Mouse (Mus musculus) spleen, adult 2 months (tissue): ENCODE data around the gene Gm12169.

Experiments used
- CTCF ChIP-seq: fragments of 200-500 bp; IDR thresholded peaks from 2 replicates; pipeline ENCODE4 v1.5.1; 2011; ENCODE audit warnings: mild to moderate bottlenecking, inconsistent platforms; ENCODE audit not compliant: insufficient read depth, insufficient read length, insufficient replicate concordance; ENCODE audit errors: extremely low read depth
- POLR2A ChIP-seq: fragments of 200-500 bp; IDR thresholded peaks from 2 replicates; pipeline ENCODE4 v1.6.1; 2011; ENCODE audit warnings: low read depth, low read length, inconsistent platforms

DNA sequence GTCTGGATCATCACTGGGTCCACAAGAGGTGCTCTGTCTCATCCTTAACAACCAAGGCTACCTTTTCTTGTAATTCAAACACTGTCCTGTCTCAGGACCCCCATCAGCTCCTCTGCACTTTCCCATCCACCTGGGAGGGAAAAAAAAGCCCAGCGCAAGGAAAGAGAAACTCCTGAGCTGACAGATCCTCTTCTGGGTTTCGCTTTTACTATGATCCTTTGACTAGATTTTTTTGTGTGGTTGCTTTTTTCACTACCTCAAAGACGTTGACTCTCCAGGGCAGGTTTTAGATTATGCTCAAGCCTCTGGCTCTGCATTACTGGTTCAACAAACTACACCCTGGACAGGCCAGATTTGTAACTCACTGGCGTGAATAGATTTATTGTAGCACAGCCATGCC, 6.1 kb downstream of the Gm12169 start:
- TF ChIP-seq CTCF (no peak), POLR2A (no peak)
